Mouse (Mus musculus) heart, adult 8-10 months (tissue): ENCODE results near the gene A730049H05Rik. TPM values are rescaled to one million over a fixed set of nuclear protein-coding genes. Genes with fewer than 3 reads are reported as not detected.

ENCODE experiments used
- DNase-seq: peaks from one replicate; pipeline ENCODE4 v3.0.0; 2022; ENCODE audit warnings: low spot score
- total RNA-seq, 4 experiments: library from RNA; stranded (reverse); gene quantifications; 2 replicates each; pipeline ENCODE4 v1.2.4; 2022

Gene A730049H05Rik
- total RNA-seq = under 1 TPM; 0.11 to 0.22 (median 0.16) TPM

DNA sequence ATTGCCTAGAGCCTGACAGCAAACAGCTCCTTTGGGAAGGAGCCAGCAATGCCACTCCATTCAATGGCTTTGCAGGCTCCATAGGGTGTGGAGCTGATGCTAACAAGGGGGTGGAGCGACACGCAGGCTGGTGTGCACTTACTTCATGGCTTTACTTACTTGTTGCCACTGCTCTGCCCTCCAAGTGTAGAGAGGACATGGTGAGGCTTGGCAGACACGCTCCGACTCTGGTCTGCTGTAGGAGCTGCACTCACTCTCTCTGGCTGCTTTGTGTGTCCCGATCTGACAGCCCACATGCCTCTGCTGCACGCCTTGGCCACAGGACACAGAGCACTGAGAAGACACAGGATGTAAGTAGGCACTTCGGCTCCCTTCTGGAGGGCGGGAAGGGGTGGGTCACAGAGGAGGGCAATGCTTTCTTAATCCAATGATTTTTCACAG is at the start of gene A730049H05Rik:
A730049H05Rik (plus strand) TSS at position 168 of the 441 bp plus-strand sequence.
- DNase-seq = no peak

DNA sequence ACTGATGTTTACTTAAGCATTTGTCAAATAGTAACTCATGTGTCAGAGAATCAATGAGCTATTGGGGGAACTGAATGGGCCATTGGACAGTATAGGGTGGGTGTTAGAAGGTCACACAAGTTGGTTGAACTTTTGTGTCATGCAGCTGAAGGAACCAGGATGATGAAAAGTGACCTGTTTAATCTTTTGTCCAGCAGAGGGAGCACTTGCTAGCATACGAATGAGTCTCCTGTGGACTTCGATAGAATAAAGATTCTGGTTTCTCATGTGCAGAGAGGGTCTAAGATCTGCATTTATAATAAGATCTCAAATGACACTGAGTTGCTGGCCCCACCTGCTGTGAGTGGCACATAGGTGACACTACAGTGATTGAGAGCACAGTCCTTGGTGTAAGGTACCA is 39.9 kb upstream of the A730049H05Rik start:
- DNase-seq = peak; percentile 34

DNA sequence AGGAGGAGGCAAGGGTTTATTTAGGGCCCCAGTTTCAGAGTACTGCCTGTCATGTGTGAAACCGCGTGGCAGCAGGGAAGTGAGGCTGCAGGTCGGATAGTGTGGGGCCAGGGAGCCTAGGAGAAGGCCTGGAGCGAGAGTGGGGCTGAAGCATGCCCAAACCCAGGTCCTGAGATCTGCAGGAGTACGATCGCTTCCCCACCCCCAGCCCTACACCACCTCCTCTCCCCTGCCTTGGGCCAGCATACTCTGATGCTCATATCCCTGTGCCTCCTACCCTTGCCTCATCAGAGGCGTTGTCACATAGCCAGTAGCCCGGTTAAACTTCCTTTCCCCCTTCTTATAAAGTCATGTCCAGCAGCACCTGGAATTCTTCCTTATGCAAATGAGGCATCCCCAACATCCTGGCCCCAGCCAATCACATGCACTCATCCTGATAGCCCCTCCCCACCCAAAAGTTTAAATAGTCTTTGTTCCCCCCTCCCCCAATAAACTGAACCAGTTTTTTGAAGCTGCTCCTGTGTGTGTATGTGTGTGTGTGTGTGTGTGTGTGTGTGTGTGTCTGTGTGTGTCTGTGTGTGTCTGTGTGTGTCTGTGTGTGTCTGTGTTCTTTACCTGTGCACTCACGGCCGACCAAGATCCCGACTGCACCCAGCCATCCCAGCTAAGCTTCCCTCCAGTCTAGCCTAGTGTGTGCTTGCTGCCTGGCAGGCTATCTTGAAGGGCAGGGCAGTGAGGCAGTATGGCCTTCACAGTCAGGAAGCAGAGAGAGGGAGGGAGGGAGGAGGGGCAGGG is 36.9 kb upstream of the A730049H05Rik start:
- no peak for DNase-seq

DNA sequence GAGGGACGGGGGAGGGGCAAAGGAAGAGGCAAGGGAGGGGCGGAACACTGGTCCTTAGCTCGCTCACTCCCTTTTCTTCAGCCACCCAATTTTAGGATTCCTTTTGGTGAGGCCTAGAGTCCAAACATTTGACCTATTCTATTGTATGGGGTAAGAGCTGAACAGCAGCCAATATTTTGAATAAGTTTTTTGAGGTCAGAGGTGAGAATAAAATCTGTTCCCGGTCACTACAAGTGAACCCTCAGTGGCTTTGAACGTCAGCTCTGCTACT is 36.4 kb upstream of the A730049H05Rik start:
- no peak for DNase-seq

DNA sequence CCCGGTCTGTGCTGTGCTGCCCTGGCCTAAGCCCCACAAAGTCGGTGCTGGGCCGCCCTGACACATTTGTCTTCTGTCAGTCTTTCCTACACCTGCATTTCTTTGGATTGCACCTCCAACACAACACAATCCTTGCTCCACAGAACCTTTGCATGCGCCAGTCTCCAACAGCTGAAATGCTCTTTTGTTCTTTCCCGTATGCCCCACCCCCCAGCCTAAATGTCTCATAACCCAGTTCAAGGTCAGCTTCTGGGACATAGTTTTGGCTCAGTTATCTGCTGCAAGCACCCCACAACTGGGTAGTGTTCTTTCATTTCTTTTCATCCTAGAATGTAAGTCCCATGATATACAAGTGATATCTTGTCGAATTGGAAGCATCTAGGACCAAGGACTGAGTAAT is 34.8 kb upstream of the A730049H05Rik start:
- no peak for DNase-seq

DNA sequence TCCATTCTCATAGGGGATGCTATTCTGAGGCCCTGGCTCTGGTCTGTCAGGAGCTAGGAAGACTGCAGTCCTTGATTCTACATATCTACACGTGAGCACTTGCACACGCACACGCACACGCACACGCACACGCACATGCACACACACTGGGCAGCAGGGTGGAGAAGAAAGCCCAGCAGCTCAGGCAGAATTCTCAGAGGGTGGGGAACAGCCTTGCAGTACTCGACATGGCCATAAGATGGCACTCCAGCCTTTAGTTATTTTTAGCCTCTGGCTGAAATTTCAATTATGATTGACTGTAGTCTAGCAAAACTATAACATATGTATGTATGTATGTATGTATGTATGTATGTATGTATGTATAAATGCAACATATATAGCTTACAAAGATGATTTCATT is 31.5 kb upstream of the A730049H05Rik start:
- peak; percentile 55 for DNase-seq

DNA sequence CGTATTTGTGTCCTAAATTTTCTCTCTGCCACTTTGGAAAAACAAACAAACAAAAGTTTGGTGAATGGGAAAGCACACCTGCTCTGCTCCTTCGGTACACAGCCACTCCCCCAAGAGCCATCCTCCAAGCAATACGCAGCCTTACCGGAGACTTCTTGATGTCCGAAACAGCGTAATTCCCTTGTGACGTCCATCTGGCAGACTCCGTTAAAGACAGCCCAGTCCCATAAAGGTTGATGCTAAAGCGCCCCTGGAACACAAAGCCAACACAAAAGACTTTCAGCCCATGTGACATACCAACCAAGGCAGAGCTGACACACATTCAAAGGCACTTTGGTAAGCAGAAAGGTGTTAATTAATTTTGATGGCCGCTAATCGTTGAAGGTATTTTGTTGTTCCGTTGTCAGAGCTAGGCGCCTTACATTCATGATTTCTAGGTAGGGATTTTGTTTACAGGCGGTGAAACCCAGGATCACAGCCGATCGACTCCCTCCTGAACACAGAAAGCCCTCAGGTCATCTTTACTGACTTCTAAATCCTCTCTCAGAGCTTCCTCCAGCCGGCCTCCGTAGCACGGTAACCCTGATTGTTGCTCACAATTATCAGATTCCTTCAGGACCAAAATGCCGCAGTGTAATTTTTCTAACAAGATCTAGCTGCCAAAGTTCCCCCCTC is 29.4 kb upstream of the A730049H05Rik start:
- no peak for DNase-seq

DNA sequence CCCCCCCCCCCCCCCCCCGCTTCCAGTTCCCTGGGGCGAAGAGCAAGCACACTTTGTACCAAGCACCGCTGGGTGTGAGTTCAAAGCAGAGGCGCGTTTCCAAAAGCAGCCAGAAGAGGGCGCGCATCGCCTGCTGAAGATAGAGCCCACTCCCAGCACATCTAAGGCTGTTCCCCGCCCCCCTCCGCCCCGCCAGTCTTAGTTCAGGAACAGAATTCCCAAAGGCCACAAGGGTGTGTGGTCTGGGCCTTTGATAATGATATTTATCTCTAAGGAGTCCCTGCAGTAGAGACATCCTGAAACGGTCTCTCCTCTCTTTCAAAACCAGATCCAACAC is 28.9 kb upstream of the A730049H05Rik start:
- peak; percentile 90 for DNase-seq

DNA sequence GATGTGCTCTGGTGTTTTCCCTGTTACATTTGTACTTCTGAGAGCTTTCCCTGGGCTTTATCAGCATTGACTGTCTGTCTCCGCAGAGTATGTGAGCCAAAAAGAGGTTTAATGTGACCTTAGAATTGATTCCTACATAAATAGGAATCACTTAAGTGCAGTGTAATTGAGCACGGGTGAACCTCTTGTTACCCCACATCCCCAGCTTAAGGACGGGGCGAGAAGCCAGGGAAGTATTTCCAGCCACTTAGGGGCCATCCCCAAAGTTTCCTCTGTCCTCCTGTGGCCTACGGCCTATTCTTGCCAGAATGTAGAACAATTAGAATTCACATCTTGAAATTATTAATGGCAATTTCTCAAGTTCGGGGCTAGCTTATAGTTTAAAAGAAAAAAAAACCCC is 22.5 kb upstream of the A730049H05Rik start:
- DNase-seq = no peak

DNA sequence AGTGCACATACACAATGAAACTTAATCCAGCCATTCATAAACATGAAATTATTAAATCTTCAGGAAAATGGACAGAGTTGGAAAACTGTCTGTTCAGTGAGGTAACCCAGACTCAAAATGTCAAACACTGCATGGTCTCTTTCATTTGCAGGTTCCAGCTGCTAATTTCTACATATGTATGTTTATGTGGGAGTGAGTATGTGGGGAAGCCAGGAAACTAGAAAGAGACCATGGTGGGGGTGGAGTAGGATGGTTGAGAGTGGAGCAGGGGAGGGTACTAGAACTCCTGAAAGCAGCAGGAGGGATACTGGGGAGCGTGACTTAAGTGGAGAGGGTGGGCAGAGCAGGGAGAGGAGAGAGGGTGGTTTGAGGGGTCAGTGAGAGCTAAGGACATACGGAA is 14.8 kb upstream of the A730049H05Rik start:
- no peak for DNase-seq

DNA sequence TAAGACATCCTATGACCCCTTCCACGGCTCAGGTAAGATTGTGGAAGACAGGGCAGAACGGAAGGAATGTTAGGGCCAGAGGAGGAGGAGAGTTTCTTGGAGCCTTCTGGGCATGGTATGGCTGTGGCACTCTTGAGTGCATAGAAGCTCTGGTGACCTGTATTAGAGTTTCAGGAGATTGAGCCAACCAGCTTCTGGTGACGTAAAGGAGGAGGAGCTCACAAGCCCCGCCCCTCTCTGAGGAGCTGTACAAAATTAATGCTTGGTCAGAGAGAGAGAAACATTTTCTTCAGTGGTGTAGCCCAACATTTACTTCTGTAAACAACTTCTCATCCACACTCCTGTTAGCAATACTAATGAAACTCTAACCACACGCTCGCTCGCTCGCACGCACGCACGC is 13.9 kb upstream of the A730049H05Rik start:
- DNase-seq = no peak

DNA sequence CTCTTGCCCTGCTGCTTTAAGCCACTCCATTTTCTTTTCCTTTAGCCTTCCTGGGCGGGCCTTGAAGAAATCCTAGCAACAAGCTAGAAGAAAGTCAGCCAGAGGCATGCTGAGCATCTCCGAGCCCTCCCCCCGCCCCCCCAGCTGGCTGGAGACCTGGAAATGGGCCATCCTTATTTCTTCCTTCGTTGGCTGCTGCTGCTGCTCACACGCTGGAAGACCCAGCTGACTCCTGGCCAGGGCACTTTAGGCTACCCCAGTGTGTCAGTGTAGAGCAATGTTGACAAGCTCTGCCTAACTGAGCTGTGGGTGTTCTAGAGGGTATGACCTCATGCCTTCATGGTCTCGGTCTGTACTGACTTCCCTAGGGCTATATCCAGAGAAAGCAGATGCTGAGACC is 13.1 kb upstream of the A730049H05Rik start:
- DNase-seq = peak; percentile 49

DNA sequence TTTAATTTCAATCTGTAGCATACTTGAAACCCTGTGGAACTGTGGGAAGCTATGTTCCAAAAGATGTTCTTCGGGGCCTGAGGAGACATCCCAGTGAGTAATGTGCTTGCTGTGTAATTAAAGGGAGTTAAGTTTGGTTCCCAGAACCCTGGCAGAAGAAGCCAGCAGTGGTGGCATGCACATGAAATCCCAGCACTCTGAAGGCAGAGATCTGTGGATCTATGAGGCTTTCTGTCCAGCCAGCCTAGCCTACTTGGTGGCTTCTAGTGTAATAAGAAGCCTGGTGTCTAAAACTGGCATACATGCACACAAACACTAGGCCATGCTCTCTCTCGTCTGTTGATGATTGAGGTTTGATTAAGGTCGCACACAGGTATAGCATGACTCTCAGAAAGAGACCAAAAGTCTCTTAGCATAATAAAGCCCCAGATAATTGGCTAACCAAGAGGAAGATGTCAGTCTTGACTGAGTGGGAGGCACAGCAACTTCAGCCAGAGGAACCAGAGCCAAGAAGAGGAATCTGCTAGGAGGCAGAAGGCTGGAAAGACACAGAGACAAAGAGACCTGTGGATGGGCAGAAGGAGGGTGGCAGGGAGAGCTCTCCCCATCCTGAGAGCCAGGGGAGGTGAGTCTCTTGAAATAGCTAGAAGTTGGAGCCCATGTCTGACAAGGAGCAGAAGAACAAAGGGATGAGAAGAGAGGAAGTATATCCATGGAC is 11.9 kb upstream of the A730049H05Rik start:
- DNase-seq = no peak

DNA sequence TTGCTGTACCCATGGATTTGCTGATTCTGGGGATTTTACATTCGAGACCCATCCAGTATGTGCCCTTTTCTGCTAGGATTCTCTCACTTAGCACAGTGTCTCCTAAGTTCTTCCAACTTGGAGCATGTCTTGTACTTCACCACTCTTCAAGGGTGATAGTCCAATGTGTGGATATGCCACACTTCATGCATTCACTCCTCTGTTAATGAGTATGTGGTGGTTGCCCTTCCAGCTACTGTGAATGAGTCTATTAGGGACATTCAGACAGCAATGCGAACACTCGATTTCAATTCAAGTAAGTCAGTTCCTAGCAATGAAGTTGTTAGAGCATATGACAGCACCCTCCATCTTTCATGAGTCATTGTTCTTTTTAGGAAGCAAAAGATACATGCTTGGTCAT is 6.5 kb upstream of the A730049H05Rik start:
- no peak for DNase-seq

DNA sequence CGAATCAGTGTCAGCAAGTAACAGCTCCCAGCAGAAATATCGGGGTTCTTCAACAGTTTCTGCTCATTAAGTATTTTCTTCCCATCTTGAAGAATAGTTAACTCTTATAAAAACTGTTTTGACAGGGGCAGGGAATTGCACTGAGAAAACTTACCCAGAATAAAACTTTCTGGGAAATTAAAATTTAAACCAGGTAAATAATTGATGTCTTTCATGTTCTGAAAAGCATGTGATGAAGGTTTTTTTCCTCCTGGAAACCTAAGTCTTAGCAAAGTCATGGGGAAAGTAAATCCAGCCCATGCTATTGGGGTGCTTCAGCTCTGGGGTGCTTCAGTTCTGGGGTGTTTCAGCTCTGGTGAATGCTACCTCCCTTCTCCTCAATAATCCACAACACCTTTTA is 5.7 kb upstream of the A730049H05Rik start:
- DNase-seq = no peak

DNA sequence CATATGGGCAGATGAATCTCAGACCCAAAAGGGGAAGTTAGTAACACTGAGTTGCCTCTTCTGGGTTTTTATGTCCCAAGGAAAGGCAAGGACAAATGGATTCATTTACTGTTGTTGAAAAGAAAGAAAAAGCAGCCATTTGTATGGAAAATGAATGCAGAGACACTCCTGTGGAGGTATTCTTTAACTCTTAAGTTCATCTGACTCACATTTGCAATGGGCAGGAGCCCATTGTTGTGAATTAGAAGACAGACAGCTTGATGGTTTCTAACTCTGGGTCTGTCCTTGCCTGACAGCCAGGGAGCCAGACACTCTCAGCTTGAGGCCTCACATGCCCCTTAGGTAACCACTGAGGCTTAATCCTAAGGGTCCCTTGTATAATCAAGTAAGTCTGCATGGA is 4.7 kb upstream of the A730049H05Rik start:
- no peak for DNase-seq

DNA sequence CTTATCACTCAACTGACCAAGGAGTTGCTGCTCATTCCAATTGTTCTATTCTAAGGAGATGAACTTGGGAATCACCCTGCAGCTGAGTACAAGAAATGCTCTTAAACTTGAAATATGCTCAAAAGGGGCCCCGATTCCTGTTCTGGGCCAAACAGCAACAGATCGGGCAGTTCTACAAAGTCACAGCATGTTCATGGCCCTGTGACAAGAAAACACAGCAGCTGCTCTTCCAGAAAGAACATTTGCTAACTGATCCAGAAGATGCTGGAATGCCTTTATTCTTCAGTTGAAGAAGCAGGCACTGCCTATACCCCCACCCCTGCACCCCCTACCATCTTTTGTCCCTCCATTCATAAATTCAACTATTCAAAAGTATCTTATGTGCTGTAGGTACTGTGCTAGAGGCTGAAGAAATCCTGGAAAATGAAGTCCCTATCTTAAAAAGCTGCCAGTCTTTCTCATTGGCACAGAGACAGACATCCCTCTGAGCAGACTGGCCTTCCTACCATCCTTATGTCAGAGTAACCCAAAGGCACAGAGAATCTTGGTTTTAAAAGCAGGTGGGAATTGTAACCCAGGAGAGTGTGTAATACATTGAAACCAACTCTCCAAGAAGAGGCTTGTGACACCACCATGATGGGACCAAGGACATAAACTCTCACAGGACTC is 3.4 kb upstream of the A730049H05Rik start:
- DNase-seq = peak; percentile 63

DNA sequence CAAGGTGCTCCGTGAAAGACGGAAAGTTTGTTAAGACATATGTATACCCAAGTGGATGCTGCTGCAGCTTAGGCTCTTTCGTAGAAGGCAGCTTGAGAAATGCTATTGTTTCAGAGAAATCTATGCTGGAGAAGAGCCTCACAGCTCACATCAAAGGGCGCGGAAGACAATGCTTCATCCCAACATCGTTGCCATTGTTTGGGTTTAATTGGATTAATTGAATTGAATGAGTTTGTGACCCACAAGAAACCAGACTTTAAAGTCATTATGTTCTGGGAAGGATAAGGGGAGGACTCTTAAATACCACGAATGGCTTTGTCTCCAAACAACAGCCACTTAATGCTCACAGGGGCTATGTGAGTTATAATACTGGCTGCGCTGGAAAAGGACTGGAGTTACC is 1.4 kb downstream of the A730049H05Rik start:
- no peak for DNase-seq

DNA sequence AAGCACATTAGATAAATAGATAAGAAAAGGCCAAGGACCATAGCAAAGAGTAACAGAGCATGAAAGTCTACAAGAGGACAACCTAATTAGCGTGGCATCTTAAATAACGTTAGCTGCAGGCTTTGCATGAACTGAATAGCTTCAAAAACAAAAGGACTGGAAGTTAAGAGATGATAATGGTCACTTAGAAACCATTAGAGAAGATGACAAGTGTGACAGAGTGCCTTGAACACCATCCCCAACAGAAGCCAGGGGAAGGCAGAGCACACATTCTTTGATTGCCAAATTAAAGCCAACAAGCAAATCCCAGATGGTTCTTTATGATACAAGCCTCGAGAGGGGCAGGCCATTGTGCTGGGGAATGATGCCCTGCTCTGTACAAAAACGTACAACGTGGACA is 5.3 kb downstream of the A730049H05Rik start:
- DNase-seq = no peak

DNA sequence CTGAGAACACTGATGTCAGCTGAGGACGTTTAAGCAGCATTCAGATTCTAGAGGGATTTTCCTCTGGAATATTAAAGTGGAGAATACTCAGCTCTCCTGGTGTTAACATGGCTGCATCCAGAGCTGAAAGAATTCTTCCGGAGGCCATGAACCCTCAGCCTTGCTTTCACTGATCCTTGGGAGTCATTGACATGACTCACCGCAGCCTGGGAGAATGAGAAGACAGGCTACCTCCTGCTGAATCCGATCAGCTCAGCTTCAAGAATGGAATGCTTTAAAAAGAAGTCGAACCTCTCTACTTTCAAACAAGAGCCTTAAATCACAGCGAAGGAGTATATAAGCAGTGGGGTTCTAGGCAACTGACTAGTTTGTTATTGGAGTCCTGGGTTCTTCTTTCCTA is 5.7 kb downstream of the A730049H05Rik start:
- DNase-seq = no peak

DNA sequence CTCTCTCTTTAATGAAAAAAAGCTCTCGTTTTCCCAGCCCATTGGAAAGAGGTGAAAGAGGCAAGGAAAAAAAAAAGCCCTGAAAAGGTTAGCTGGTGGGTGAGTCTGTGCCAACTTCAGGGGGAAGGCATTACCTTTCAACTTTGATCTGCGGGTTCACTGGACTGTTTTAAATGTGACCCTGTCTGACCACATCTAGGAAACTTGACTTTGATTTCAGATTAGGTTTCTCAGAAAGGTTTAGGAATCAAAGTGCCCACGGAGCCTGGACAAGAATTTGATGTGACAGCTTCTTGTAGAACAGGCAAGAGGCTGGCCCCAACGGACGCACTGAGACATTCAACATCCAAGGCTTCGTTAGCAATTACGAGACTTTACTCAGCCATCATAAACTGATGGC is 7.7 kb downstream of the A730049H05Rik start:
- DNase-seq = no peak

DNA sequence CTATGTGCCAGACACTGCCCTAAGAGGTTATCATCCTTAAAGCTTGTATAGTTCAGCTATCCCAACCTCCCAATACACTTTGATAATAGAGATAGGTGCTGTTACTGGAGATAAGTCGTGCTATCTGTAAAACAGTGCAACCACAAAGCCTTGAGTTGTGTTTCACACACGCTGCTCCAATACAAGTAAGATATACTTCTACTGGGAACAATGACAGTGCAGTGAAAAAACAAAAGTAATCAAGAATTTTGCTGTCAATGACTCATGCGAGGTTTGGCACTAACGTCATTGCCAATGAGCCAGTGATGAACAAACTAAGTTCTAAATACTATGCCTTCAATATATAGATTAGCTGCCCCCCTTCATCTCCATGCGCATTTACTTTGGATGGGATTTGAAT is 10.3 kb downstream of the A730049H05Rik start:
- no peak for DNase-seq
